Mouse (Mus musculus) thymus, adult 2 months (tissue): ENCODE measurements around the gene Slc9a3r1.

Experiments used
- CTCF ChIP-seq: fragments of 200-500 bp; IDR thresholded peaks from 2 replicates; pipeline ENCODE4 v1.5.1; 2012; ENCODE audit warnings: mild to moderate bottlenecking, control low read depth, low read length, moderate library complexity, borderline replicate concordance; ENCODE audit not compliant: control insufficient read depth, poor library complexity, insufficient read depth; ENCODE audit errors: extremely low read depth
- POLR2A ChIP-seq: fragments of 200-500 bp; IDR thresholded peaks from 2 replicates; pipeline ENCODE4 v1.6.1; 2012; ENCODE audit warnings: mild to moderate bottlenecking, low read length, control low read depth, moderate library complexity; ENCODE audit not compliant: control insufficient read depth, poor library complexity, insufficient read depth; ENCODE audit errors: extremely low read depth

GRCm38 (mm10) chr11:115187693-115188092 is 24.6 kb downstream of the Slc9a3r1 start, which contains the start of gene Nat9:
- TF ChIP-seq CTCF (no peak), POLR2A (no peak)
